ENCODE assay signal across 9 mouse cellular contexts in the genomic region with DNA sequence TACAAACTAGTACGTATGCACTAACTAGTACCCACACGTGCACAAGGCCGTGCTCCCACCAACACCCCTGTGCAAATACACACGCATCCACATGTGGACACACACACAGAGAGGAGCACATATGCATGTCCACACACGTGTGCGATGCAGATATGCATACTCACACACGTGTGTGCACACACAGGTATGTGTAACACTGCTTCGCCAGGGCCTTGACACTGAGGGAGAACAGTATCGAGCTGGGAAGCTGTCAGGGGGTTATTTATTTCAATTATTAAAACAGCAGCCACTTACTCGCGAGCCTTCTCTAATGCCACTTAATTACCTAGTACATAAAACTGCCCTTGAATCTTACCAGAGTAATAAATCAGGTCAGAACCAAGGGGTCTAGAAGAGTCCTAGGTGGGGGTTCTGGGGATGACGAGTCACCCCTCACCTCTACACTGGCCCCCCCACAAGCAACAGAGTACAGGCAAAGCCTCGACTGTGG. TPM values are rescaled to one million over a fixed set of nuclear protein-coding genes. Genes with fewer than 3 reads are reported as not detected.
DNase-seq lines count a peak whose midpoint lies in the region; ATAC-seq and TF ChIP-seq lines count a peak whose summit lies in the region.
"Had no signal": no experiment of that assay in that cellular context is flagged by ENCODE, and none has a peak within 500 bp of the region (broad histone marks: within the 10 kb centered on the region; RNA-seq: fewer than 3 reads in every experiment).

No protein-coding gene starts in this region.

- no peak for ATAC-seq in embryonic facial prominence, embryonic 12.5 days (ENCODE audit: insufficient number of reproducible peaks, insufficient read depth, low FRiP score, low TSS enrichment)
- no peak for ATAC-seq in forebrain, embryonic 12.5 days (ENCODE audit: low FRiP score)
- ATAC-seq in hindbrain, postnatal 0 days, result no peak
- no peak; the same call in 1 of the 2 replicates for ATAC-seq in midbrain, postnatal 0 days (ENCODE audit: low FRiP score)
- ATAC-seq: activated CD4-positive, CD25-positive, alpha-beta regulatory T cell, adult 4 months had no signal

- H3K27ac ChIP-seq in embryonic facial prominence, embryonic 12.5 days, result 0 out of 2 replicates have a peak overlapping the region, but pooled peaks have one; percentile 12
- peak overlapping the region; percentile 82 for H3K27ac ChIP-seq in forebrain, embryonic 12.5 days
- H3K27ac ChIP-seq in hindbrain, postnatal 0 days, result peak overlapping the region; percentile 65; the same call in 1 of the 2 replicates
- no peak overlapping the region for H3K27ac ChIP-seq in midbrain, postnatal 0 days (ENCODE audit: low read depth, low read length)

- H3K36me3 ChIP-seq in embryonic facial prominence, embryonic 12.5 days, result no peaks in the 10 kb centered on the region
- no peaks in the 10 kb centered on the region for H3K36me3 ChIP-seq in forebrain, embryonic 12.5 days (replicated peaks)
- no peaks in the 10 kb centered on the region for H3K36me3 ChIP-seq in hindbrain, postnatal 0 days (ENCODE audit: insufficient read depth, low read length)
- H3K36me3 ChIP-seq in midbrain, postnatal 0 days (ENCODE audit: insufficient read depth, low read length), result no peaks in the 10 kb centered on the region
- H3K36me3 ChIP-seq: G1E had no signal

- no peak for DNase-seq in hindbrain, postnatal 0 days (ENCODE audit: low spot score)
- no peak for DNase-seq in midbrain, postnatal 0 days (ENCODE audit: low spot score)
- no peak for DNase-seq in ovary, postnatal 14 days (ENCODE audit: low spot score)
- DNase-seq in left cerebral cortex, postnatal 25 days (ENCODE audit: low spot score in 2 of 2), result no peak
- DNase-seq in thymus, postnatal 14 days, result no peak

- H3K4me3 ChIP-seq in embryonic facial prominence, embryonic 12.5 days, result no peak overlapping the region
- no peak overlapping the region for H3K4me3 ChIP-seq in forebrain, embryonic 12.5 days (replicated peaks)
- no peak overlapping the region for H3K4me3 ChIP-seq in hindbrain, postnatal 0 days (ENCODE audit: low read length)
- H3K4me3 ChIP-seq in midbrain, postnatal 0 days (ENCODE audit: low read depth, low read length), result no peak overlapping the region

- TF ChIP-seq CTCF in hindbrain, postnatal 0 days (IDR thresholded peaks at IDR 0.05; ENCODE audit: low read depth), result no peak
- no peak for TF ChIP-seq CTCF in midbrain, postnatal 0 days (IDR thresholded peaks at IDR 0.05)

- no peaks in the 10 kb centered on the region for H3K27me3 ChIP-seq in embryonic facial prominence, embryonic 12.5 days
- H3K27me3 ChIP-seq in forebrain, embryonic 12.5 days, result no peaks in the 10 kb centered on the region
- H3K27me3 ChIP-seq in hindbrain, postnatal 0 days (ENCODE audit: insufficient read depth, low read length), result no peaks in the 10 kb centered on the region
- no peaks in the 10 kb centered on the region for H3K27me3 ChIP-seq in midbrain, postnatal 0 days (ENCODE audit: insufficient read depth, low read length)

- 75% methylated on average over 13 of the region's 13 CpGs for whole genome bisulfite sequencing in embryonic facial prominence, embryonic 12.5 days
- WGBS in forebrain, embryonic 12.5 days, result 59% methylated on average over 13 of the region's 13 CpGs
- WGBS in hindbrain, postnatal 0 days, result 48% methylated on average over 13 of the region's 13 CpGs
- 56% methylated on average over 13 of the region's 13 CpGs for WGBS in midbrain, postnatal 0 days

- H3K9me3 ChIP-seq in embryonic facial prominence, embryonic 12.5 days, result no peaks in the 10 kb centered on the region
- no peaks in the 10 kb centered on the region for H3K9me3 ChIP-seq in forebrain, embryonic 12.5 days
- no peaks in the 10 kb centered on the region for H3K9me3 ChIP-seq in hindbrain, postnatal 0 days (ENCODE audit: low read length)
- H3K9me3 ChIP-seq in midbrain, postnatal 0 days (ENCODE audit: low read length), result no peaks in the 10 kb centered on the region

- H3K4me2 ChIP-seq in embryonic facial prominence, embryonic 12.5 days (replicated peaks), result no peak overlapping the region
- H3K4me2 ChIP-seq in forebrain, embryonic 12.5 days, result peak overlapping the region; percentile 38
- H3K4me2 ChIP-seq in hindbrain, postnatal 0 days (ENCODE audit: low read depth, low read length), result 0 out of 2 replicates have a peak overlapping the region, but pooled peaks have one; percentile 17
- peak overlapping the region; percentile 24; the same call in 1 of the 2 replicates for H3K4me2 ChIP-seq in midbrain, postnatal 0 days (ENCODE audit: low read depth, low read length, poor library complexity, severe bottlenecking)

- H3K9ac ChIP-seq in embryonic facial prominence, embryonic 12.5 days, result no peak overlapping the region
- peak overlapping the region; percentile 43 for H3K9ac ChIP-seq in forebrain, embryonic 12.5 days
- no peak overlapping the region; the same call in 1 of the 2 replicates for H3K9ac ChIP-seq in hindbrain, postnatal 0 days (replicated peaks; ENCODE audit: low read length)
- no peak overlapping the region for H3K9ac ChIP-seq in midbrain, postnatal 0 days (replicated peaks; ENCODE audit: low read length, poor library complexity, severe bottlenecking)

- intact Hi-C loops in left cerebral cortex, postnatal 25 days (cut with DNase I), result no loop called here

- H3K4me1 ChIP-seq in embryonic facial prominence, embryonic 12.5 days, result peaks cover 67% of the 10 kb centered on the region
- H3K4me1 ChIP-seq in forebrain, embryonic 12.5 days, result peaks cover 98% of the 10 kb centered on the region
- peaks cover 73% of the 10 kb centered on the region for H3K4me1 ChIP-seq in hindbrain, postnatal 0 days (ENCODE audit: insufficient read depth, low read length)
- peaks cover 42% of the 10 kb centered on the region for H3K4me1 ChIP-seq in midbrain, postnatal 0 days (ENCODE audit: insufficient read depth, low read length)

RNA-seq across cellular contexts. Expression of a gene that starts 34.8 kb away (rescaled TPM):
- 7.7 and 7.9 TPM in 2 replicates for polyA plus RNA-seq in embryonic facial prominence, embryonic 12.5 days (2016; fragmentation: Nextera tagmentation; extraction: Ambion mirVana)
- 10.7 and 14.7 TPM in 2 replicates for polyA plus RNA-seq in forebrain, embryonic 12.5 days (2016; fragmentation: Nextera tagmentation; extraction: Ambion mirVana)
- 86.3 and 94.7 TPM in 2 replicates for total RNA-seq in hindbrain, postnatal 0 days (2014; rRNA removed)
- 16.9 and 17.0 TPM in 2 replicates for polyA plus RNA-seq in hindbrain, postnatal 0 days (2015; fragmentation: Nextera tagmentation; extraction: Ambion mirVana)
- total RNA-seq in midbrain, postnatal 0 days (2014; rRNA removed), result 69.1 and 89.6 TPM in 2 replicates
- 16.6 and 19.9 TPM in 2 replicates for polyA plus RNA-seq in midbrain, postnatal 0 days (2015; fragmentation: Nextera tagmentation; extraction: Ambion mirVana)
- total RNA-seq in left cerebral cortex, postnatal 25 days (2021), result 10 to 100 TPM; 74.7 to 76.9 TPM
- polyA plus RNA-seq: G1E had no signal
